Mouse (Mus musculus) CH12.LX (cell line): ENCODE measurements around the gene Gtf2a2.

Source experiments
- CHD1 ChIP-seq: IDR thresholded peaks from 2 replicates; pipeline ENCODE4 v1.6.1; 2012; ENCODE audit warnings: low read depth, low read length, improper control_type of control experiment, inconsistent platforms
- CTCF ChIP-seq, 2 experiments: IDR thresholded peaks in 1 of 2; conservative IDR thresholded peaks in 1 of 2; 2 replicates each; pipeline ENCODE4 v1.5.1; 2011 to 2012; ENCODE audit warnings: low read depth in 2 of 2, low read length in 2 of 2, improper control_type of control experiment in 1 of 2, inconsistent platforms in 1 of 2, mild to moderate bottlenecking in 1 of 2, moderate library complexity in 1 of 2
- HCFC1 ChIP-seq: IDR thresholded peaks from 2 replicates; pipeline ENCODE4 v1.6.1; 2012; ENCODE audit warnings: low read depth, mild to moderate bottlenecking, inconsistent platforms, low read length, improper control_type of control experiment
- MAX ChIP-seq: IDR thresholded peaks from 2 replicates; pipeline ENCODE4 v1.6.1; 2011; ENCODE audit warnings: low read length, improper control_type of control experiment
- MYC ChIP-seq: IDR thresholded peaks from 2 replicates; pipeline ENCODE4 v1.6.1; 2011; ENCODE audit warnings: low read depth, mild to moderate bottlenecking, improper control_type of control experiment, low read length
- POLR2A ChIP-seq: IDR thresholded peaks from 2 replicates; pipeline ENCODE4 v1.6.1; 2011; ENCODE audit warnings: low read depth, mild to moderate bottlenecking, improper control_type of control experiment, low read length
- TCF12 ChIP-seq: IDR thresholded peaks from 2 replicates; pipeline ENCODE4 v1.6.1; 2014; ENCODE audit warnings: low read depth, mild to moderate bottlenecking, inconsistent platforms, low read length, improper control_type of control experiment
- ZC3H11A ChIP-seq: IDR thresholded peaks from 2 replicates; pipeline ENCODE4 v1.6.1; 2012; ENCODE audit warnings: low read depth, mild to moderate bottlenecking, inconsistent platforms, low read length, improper control_type of control experiment

DNA sequence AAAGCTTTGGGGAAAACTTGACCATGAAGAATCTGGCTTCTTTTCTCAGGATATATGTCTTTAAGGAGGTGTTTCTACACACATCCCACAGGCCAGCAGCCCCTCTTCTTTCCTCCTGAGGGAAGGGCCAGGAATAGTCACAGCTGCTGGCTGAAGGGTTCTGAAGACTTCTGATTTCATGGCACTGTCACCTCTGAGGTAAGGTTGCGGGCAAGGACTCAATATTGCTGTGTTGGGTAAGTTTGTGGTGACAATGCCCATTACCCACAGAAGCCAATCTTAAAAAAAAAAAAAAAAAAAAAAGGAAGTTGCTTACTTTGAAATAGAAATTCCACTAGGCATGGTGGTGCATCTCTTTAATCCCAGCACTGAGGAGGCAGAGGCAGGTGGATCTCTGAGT lies 19.8 kb downstream of the Gtf2a2 start:
- no peak for TF ChIP-seq CTCF (conservative IDR thresholded peaks at IDR 0.05 in 1 of 2, IDR thresholded peaks at IDR 0.05 in 1 of 2; ENCODE audit: low read depth in 2 of 2, low read length in 2 of 2)
- TF ChIP-seq MYC: no peak
- no peak for TF ChIP-seq TCF12
- TF ChIP-seq POLR2A: no peak
- TF ChIP-seq CHD1: no peak
- no peak for TF ChIP-seq MAX
- no peak for TF ChIP-seq HCFC1
- TF ChIP-seq ZC3H11A: no peak
